Mouse (Mus musculus) forebrain, embryonic 16.5 days (tissue): ENCODE measurements at regions not wholly inside any gene's neighbourhood (a gene's known extent, or its start where the extent isn't known, plus 50 kb on each side); places are given as distances from the start of the nearest gene placed in this dataset.
A peak's percentile ranks its signal among the peaks of the same experiment; 100 is the strongest.

ENCODE experiments used
- ATAC-seq: fragments of 200-750 bp; cut with Nextera tagmentation; 2 replicates; pipeline ENCODE4 v1.8.0; 2017; ENCODE audit warnings: mild to moderate bottlenecking, moderate library complexity
- H3K27ac ChIP-seq: fragments of 300-500 bp; sonication (generic); 2 replicates; pipeline ENCODE4 v1.5.1; 2014; ENCODE audit warnings: low read length, control low read depth
- H3K27me3 ChIP-seq: fragments of 300-500 bp; sonication (generic); replicated peaks from 2 replicates; pipeline ENCODE4 v1.6.1; 2014; ENCODE audit warnings: low read length; ENCODE audit not compliant: control insufficient read depth, insufficient read depth
- H3K36me3 ChIP-seq: fragments of 300-500 bp; sonication (generic); 2 replicates; pipeline ENCODE4 v1.6.1; 2014; ENCODE audit not compliant: control insufficient read depth, insufficient read depth
- H3K4me1 ChIP-seq: fragments of 300-500 bp; sonication (generic); replicated peaks from 2 replicates; pipeline ENCODE4 v1.6.1; 2014; ENCODE audit warnings: low read length; ENCODE audit not compliant: control insufficient read depth, insufficient read depth
- H3K4me2 ChIP-seq: fragments of 300-500 bp; sonication (generic); 2 replicates; pipeline ENCODE4 v1.6.1; 2014; ENCODE audit warnings: mild to moderate bottlenecking, low read length, control low read depth
- H3K4me3 ChIP-seq: fragments of 300-500 bp; sonication (generic); replicated peaks from 2 replicates; pipeline ENCODE4 v1.5.1; 2014; ENCODE audit warnings: mild to moderate bottlenecking, low read length, control low read depth
- H3K9ac ChIP-seq: fragments of 300-500 bp; sonication (generic); replicated peaks from 2 replicates; pipeline ENCODE4 v1.6.1; 2014; ENCODE audit warnings: low read depth, low read length, control low read depth
- H3K9me3 ChIP-seq: fragments of 300-500 bp; sonication (generic); 2 replicates; pipeline ENCODE4 v1.6.1; 2016; ENCODE audit warnings: low read length; ENCODE audit not compliant: control insufficient read depth
- WGBS: fragments of 180-500 bp; shearing (Covaris S2); extraction: QIAGEN DNeasy Blood & Tissue Kit; methylation state at CpG from one replicate; pipeline ENCODE4 v1.1.7; 2014; 5-methylcytosine and 5-hydroxymethylcytosine counted together

DNA sequence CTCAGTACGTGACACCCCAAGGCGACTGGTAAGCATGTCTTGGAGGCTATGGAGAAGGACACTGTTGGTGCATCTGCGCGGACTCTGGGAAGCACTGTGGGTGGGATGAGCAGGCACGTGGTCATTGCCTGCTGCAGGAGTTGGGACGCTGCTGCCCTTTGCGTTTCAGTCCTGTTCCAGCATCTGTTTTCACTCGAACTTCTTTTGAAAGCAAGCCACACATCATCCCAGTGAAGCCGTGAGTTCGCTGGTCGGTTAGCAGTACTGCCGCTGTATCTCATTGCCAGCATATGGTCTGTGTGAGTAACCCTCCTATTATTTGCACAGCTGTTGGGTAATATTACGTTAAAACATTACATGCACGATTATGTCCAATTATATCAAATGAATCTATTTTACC, 128.1 kb upstream of the C9orf72 start:
- 0 out of 2 replicates have a peak, but pooled peaks have one; percentile 21 for ATAC-seq

DNA sequence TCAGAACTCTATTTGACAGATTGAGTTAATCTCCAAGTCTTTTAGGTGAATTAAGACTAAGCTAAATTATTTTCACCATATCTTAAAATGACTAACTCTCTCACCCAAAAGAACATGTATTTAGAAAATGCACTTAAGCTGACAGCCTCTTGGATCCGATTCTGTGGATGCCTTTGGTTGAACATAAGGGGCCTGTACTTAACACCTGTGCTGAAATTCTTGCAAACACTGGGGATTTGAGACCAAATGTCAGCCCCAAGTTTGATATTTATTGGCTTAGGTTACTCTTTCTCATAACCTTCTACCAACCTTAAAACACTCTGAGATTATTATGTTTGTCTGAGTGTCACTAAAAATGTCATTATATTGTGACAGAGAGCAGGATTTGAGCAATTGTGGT, 126.6 kb upstream of the C9orf72 start:
- Histone ChIP-seq H3K27me3 (no peaks in the 10 kb centered on the region), H3K36me3 (no peaks in the 10 kb centered on the region), H3K9me3 (no peaks in the 10 kb centered on the region), H3K9ac (no peak overlapping the region), H3K27ac (no peak overlapping the region), H3K4me1 (peaks cover 4% of the 10 kb centered on the region; the same call in 1 of the 2 replicates), H3K4me3 (no peak overlapping the region), H3K4me2 (no peak overlapping the region)
- 59% methylated on average over 1 of the region's 1 CpGs for WGBS
- no peak for ATAC-seq

More for the DNA sequence above, 128.1 kb upstream of the C9orf72 start:
- H3K4me2 ChIP-seq, result no peak overlapping the region
- no peaks in the 10 kb centered on the region for H3K9me3 ChIP-seq
- H3K4me3 ChIP-seq, result no peak overlapping the region
- WGBS, result 61% methylated on average over 14 of the region's 14 CpGs
- no peaks in the 10 kb centered on the region for H3K36me3 ChIP-seq
- peaks cover 5% of the 10 kb centered on the region; the same call in 1 of the 2 replicates for H3K4me1 ChIP-seq
- no peak overlapping the region for H3K9ac ChIP-seq
- no peaks in the 10 kb centered on the region for H3K27me3 ChIP-seq
- no peak overlapping the region for H3K27ac ChIP-seq

GRCm38 (mm10) chr4:35350465-35350864, 124.5 kb upstream of the C9orf72 start:
- WGBS, result 89% methylated on average over 3 of the region's 3 CpGs

GRCm38 (mm10) chr4:35347609-35348008, 121.6 kb upstream of the C9orf72 start:
- H3K27ac ChIP-seq, result no peak overlapping the region
- no peaks in the 10 kb centered on the region for H3K27me3 ChIP-seq
- H3K4me2 ChIP-seq, result no peak overlapping the region
- no peak overlapping the region for H3K9ac ChIP-seq
- 87% methylated on average over 3 of the region's 3 CpGs for WGBS
- no peaks in the 10 kb centered on the region for H3K36me3 ChIP-seq
- no peaks in the 10 kb centered on the region for H3K9me3 ChIP-seq
- ATAC-seq, result no peak
- no peak overlapping the region for H3K4me3 ChIP-seq
- no peaks in the 10 kb centered on the region for H3K4me1 ChIP-seq

More at GRCm38 (mm10) chr4:35350465-35350864, 124.5 kb upstream of the C9orf72 start:
- Histone ChIP-seq H3K27me3 (no peaks in the 10 kb centered on the region), H3K36me3 (no peaks in the 10 kb centered on the region), H3K4me1 (no peaks in the 10 kb centered on the region), H3K4me2 (no peak overlapping the region), H3K9ac (no peak overlapping the region), H3K4me3 (no peak overlapping the region), H3K9me3 (no peaks in the 10 kb centered on the region), H3K27ac (no peak overlapping the region)
- ATAC-seq, result no peak

DNA sequence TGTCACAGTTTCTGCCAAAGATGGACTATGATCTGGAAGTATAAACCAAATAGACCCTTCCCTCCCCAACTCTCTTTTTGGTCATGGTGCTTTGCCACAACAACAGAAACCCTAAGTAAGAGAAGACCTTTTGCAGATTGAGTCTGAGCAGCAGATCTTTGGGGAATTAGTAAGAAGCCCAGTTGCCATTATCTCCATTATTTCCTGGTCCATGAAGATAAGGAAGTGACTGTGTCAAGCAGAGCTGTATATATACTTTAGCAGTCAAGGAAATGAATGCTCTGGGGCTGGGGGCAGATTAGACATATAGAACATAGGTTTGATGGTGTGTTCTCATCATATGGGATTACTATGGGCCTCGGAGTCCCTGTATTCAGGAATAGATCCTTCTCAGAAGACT, 117.8 kb upstream of the C9orf72 start:
- Histone ChIP-seq H3K4me1 (no peaks in the 10 kb centered on the region), H3K27me3 (no peaks in the 10 kb centered on the region), H3K36me3 (no peaks in the 10 kb centered on the region), H3K4me2 (no peak overlapping the region), H3K9ac (no peak overlapping the region), H3K4me3 (no peak overlapping the region), H3K27ac (no peak overlapping the region), H3K9me3 (0 out of 2 replicates have a peak, but pooled peaks cover 2% of the 10 kb centered on the region)
- ATAC-seq, result no peak
- 92% methylated on average over 1 of the region's 1 CpGs for WGBS

- Histone ChIP-seq H3K27me3 (no peaks in the 10 kb centered on the region), H3K9me3 (no peaks in the 10 kb centered on the region), H3K9ac (no peak overlapping the region), H3K4me2 (no peak overlapping the region), H3K36me3 (no peaks in the 10 kb centered on the region), H3K4me3 (no peak overlapping the region), H3K27ac (no peak overlapping the region), H3K4me1 (no peaks in the 10 kb centered on the region)
- no peak for ATAC-seq
- 94% methylated on average over 1 of the region's 1 CpGs for WGBS
Measured at GRCm38 (mm10) chr4:35331161-35331560, 105.2 kb upstream of the C9orf72 start.

- Histone ChIP-seq H3K9me3 (no peaks in the 10 kb centered on the region), H3K27me3 (no peaks in the 10 kb centered on the region), H3K4me3 (no peak overlapping the region), H3K4me1 (no peaks in the 10 kb centered on the region), H3K9ac (no peak overlapping the region), H3K36me3 (no peaks in the 10 kb centered on the region), H3K27ac (no peak overlapping the region), H3K4me2 (no peak overlapping the region)
- ATAC-seq, result no peak
Measured at GRCm38 (mm10) chr4:35325300-35325699, 99.3 kb upstream of the C9orf72 start.

- no peak overlapping the region for H3K9ac ChIP-seq
- H3K4me3 ChIP-seq, result no peak overlapping the region
- WGBS, result 94% methylated on average over 2 of the region's 2 CpGs
- no peaks in the 10 kb centered on the region for H3K27me3 ChIP-seq
- no peak overlapping the region for H3K27ac ChIP-seq
- no peaks in the 10 kb centered on the region for H3K36me3 ChIP-seq
- no peak for ATAC-seq
- H3K4me1 ChIP-seq, result no peaks in the 10 kb centered on the region
- no peak overlapping the region for H3K4me2 ChIP-seq
- no peaks in the 10 kb centered on the region for H3K9me3 ChIP-seq
Measured at GRCm38 (mm10) chr4:35322432-35323173, 96.6 kb upstream of the C9orf72 start.

DNA sequence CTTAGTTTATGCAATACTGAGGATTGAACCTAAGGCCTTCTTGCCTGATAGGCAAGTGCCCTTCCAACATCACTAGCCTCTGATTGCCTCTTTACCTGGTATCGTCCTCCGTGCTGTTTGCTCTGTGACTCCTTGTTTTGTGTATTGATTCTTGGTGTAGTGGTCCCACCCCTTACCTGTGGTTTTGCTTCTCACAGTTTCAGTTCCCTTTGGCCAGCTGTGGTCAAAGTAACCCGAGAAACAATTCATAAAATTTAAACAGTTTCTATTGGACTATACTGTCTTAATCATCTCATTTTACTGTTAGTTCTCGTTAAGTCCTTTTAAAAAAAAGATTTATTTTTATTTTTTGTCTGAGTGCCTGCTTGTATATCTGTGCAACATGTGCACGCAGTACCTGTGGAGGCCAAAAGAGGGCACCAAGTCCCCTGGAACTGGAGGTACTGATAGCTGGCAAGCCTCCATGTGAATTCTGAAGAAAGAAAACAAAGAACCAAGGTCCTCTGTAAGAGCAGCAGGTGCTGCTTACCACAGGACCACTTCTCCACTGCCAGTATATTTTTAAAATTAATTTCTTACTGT, 84.5 kb upstream of the C9orf72 start:
- Histone ChIP-seq H3K4me1 (0 out of 2 replicates have a peak, but pooled peaks cover 2% of the 10 kb centered on the region), H3K36me3 (no peaks in the 10 kb centered on the region), H3K27ac (no peak overlapping the region), H3K4me3 (no peak overlapping the region), H3K4me2 (no peak overlapping the region), H3K27me3 (no peaks in the 10 kb centered on the region), H3K9ac (no peak overlapping the region), H3K9me3 (no peaks in the 10 kb centered on the region)
- ATAC-seq, result 0 out of 2 replicates have a peak, but pooled peaks have one; percentile 31
- 66% methylated on average over 5 of the region's 5 CpGs for WGBS
